Mouse (Mus musculus): ENCODE measurements around the gene Lce3c.

GRCm38 (mm10) chr3:92903640-92904039, 40.6 kb upstream of the Lce3c start:
- TF ChIP-seq CTCF (IDR thresholded peaks at IDR 0.05) (peak; percentile 26), EP300 (IDR thresholded peaks at IDR 0.05) (no peak)
